Comparison of ENCODE assay signal across 8 mouse cellular contexts in the genomic region with DNA sequence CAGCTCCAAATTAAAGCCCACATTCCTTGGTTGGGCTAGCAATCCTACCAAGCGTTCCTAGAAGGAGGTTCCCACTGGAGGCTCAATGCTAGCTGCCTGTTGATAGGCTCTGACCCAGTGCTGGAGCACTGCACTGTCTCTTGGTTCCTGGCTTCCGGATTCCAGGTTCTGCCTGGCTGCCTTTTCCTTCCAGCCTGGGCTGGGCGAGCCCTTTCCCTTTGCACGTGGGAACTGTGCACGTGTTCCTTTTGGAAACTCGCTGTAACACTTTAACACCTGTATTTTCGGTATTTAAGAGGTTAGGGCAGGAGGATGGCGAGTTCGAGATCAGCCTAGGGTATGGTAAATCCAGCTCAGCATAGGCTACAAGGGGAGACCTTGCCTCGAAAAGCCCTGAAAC. TPM values are rescaled to one million over a fixed set of nuclear protein-coding genes. Genes with fewer than 3 reads are reported as not detected.
DNase-seq lines count a peak whose midpoint lies in the region; ATAC-seq and TF ChIP-seq lines count a peak whose summit lies in the region.

No protein-coding gene starts in this region.

- no peaks in the 10 kb centered on the region for H3K27me3 ChIP-seq in liver, adult 2 months (ENCODE audit: control insufficient read depth, insufficient read depth, low read length)
- no peaks in the 10 kb centered on the region for H3K27me3 ChIP-seq in forebrain, embryonic 10.5 days (ENCODE audit: poor library complexity, severe bottlenecking)
- no peaks in the 10 kb centered on the region for H3K27me3 ChIP-seq in hindbrain, embryonic 14.5 days (ENCODE audit: control insufficient read depth, insufficient read depth, low read length)
- no peaks in the 10 kb centered on the region for H3K27me3 ChIP-seq in liver, embryonic 13.5 days

- H3K36me3 ChIP-seq in liver, adult 2 months (ENCODE audit: control insufficient read depth, insufficient read depth, low read length), result no peaks in the 10 kb centered on the region
- H3K36me3 ChIP-seq in forebrain, embryonic 10.5 days (replicated peaks), result peaks cover 23% of the 10 kb centered on the region
- H3K36me3 ChIP-seq in hindbrain, embryonic 14.5 days (replicated peaks; ENCODE audit: control insufficient read depth, insufficient read depth), result 0 out of 2 replicates have a peak, but pooled peaks cover under 1% of the 10 kb centered on the region
- H3K36me3 ChIP-seq in liver, embryonic 13.5 days, result peaks cover 8% of the 10 kb centered on the region

- no peak for TF ChIP-seq POLR2A in liver, adult 2 months (IDR thresholded peaks at IDR 0.05; ENCODE audit: extremely low read depth, insufficient read depth, low read length)

- DNase-seq in liver, adult 2 months (ENCODE audit: extremely low read depth, low read depth, low spot score), result peak; percentile 91
- no peak for DNase-seq in liver
- no peak for DNase-seq in forebrain, embryonic 10.5 days (ENCODE audit: extremely low spot score, low spot score)
- no peak for DNase-seq in hindbrain, embryonic 14.5 days (ENCODE audit: low spot score)
- DNase-seq in liver, embryonic 13.5 days, result no peak
- DNase-seq in ovary, postnatal 14 days (ENCODE audit: low spot score), result peak; percentile 16
- no peak for DNase-seq in layer of hippocampus, postnatal 36 days
- DNase-seq in frontal cortex, postnatal 14 days (ENCODE audit: low spot score in 2 of 2), result no peak

- H3K9me3 ChIP-seq in forebrain, embryonic 10.5 days, result no peaks in the 10 kb centered on the region
- H3K9me3 ChIP-seq in hindbrain, embryonic 14.5 days (ENCODE audit: control insufficient read depth, low read length), result no peaks in the 10 kb centered on the region
- H3K9me3 ChIP-seq in liver, embryonic 13.5 days (replicated peaks), result no peaks in the 10 kb centered on the region

- ATAC-seq in hindbrain, embryonic 14.5 days (ENCODE audit: low FRiP score), result no peak
- no peak for ATAC-seq in liver, embryonic 13.5 days (ENCODE audit: low read depth)

- H3K4me1 ChIP-seq in liver, adult 2 months (ENCODE audit: control insufficient read depth, insufficient read depth, low read length), result peaks cover 16% of the 10 kb centered on the region
- peaks cover 28% of the 10 kb centered on the region for H3K4me1 ChIP-seq in forebrain, embryonic 10.5 days
- H3K4me1 ChIP-seq in hindbrain, embryonic 14.5 days (replicated peaks; ENCODE audit: control insufficient read depth, insufficient read depth, low read length), result peaks cover 21% of the 10 kb centered on the region
- H3K4me1 ChIP-seq in liver, embryonic 13.5 days (replicated peaks), result peaks cover 44% of the 10 kb centered on the region

- peaks cover 11% of the 10 kb centered on the region for H3K79me2 ChIP-seq in liver, adult 2 months (ENCODE audit: control insufficient read depth, insufficient read depth, low read length)

- no peak for TF ChIP-seq CTCF in liver, adult 2 months (IDR thresholded peaks at IDR 0.05; ENCODE audit: low read depth, low read length)

- no peak overlapping the region for H3K4me3 ChIP-seq in liver, adult 2 months (ENCODE audit: insufficient read depth, low read depth, low read length)
- H3K4me3 ChIP-seq in forebrain, embryonic 10.5 days, result peak overlapping the region; percentile 98
- no peak overlapping the region for H3K4me3 ChIP-seq in hindbrain, embryonic 14.5 days (replicated peaks; ENCODE audit: low read length)
- peak overlapping the region; percentile 96 for H3K4me3 ChIP-seq in liver, embryonic 13.5 days (replicated peaks)

- H3K9ac ChIP-seq in liver, adult 2 months (ENCODE audit: low read depth, low read length), result peak overlapping the region; percentile 71; the same call in 1 of the 2 replicates
- peak overlapping the region; percentile 58 for H3K9ac ChIP-seq in hindbrain, embryonic 14.5 days
- H3K9ac ChIP-seq in liver, embryonic 13.5 days, result peak overlapping the region; percentile 84

- WGBS in liver, adult 2 months, result 16% methylated on average over 10 of the region's 10 CpGs
- 79% methylated on average over 10 of the region's 10 CpGs for WGBS in forebrain, embryonic 10.5 days
- 64% methylated on average over 10 of the region's 10 CpGs for WGBS in hindbrain, embryonic 14.5 days
- WGBS in liver, embryonic 13.5 days (ENCODE audit: insufficient replicate concordance), result 64% methylated on average over 10 of the region's 10 CpGs

- H3K4me2 ChIP-seq in hindbrain, embryonic 14.5 days (replicated peaks), result peak overlapping the region; percentile 74
- H3K4me2 ChIP-seq in liver, embryonic 13.5 days, result peak overlapping the region; percentile 80

- peak overlapping the region; percentile 90 for H3K27ac ChIP-seq in liver, adult 2 months (replicated peaks; ENCODE audit: insufficient read depth, low read depth, low read length)
- peak overlapping the region; percentile 98 for H3K27ac ChIP-seq in forebrain, embryonic 10.5 days
- peak overlapping the region; percentile 79 for H3K27ac ChIP-seq in hindbrain, embryonic 14.5 days
- peak overlapping the region; percentile 93 for H3K27ac ChIP-seq in liver, embryonic 13.5 days

RNA-seq across cellular contexts. Expression of gene G3bp1, which starts 1.5 kb away (rescaled TPM):
- 15.7 and 19.5 TPM in 2 replicates for total RNA-seq in liver, adult 2 months (2014; rRNA removed)
- polyA plus RNA-seq in liver, adult 2 months (2012; rRNA removed), result 13.6 and 14.0 TPM in 2 replicates
- 292 TPM in 2 replicates for polyA plus RNA-seq in forebrain, embryonic 10.5 days (2016; fragmentation: Nextera tagmentation; extraction: Ambion mirVana)
- polyA plus RNA-seq in hindbrain, embryonic 14.5 days (2014; fragmentation: Nextera tagmentation; extraction: Ambion mirVana), result 99.5 and 102 TPM in 2 replicates
- 96.5 and 114 TPM in 2 replicates for polyA plus RNA-seq in liver, embryonic 13.5 days (2015; fragmentation: Nextera tagmentation; extraction: Ambion mirVana)
- total RNA-seq in layer of hippocampus, postnatal 36 days (2021), result 10 to 100 TPM; 34.1 to 36.8 TPM

RNA-seq across cellular contexts. Expression of gene Atox1, which starts 7.0 kb away (rescaled TPM):
- 220 and 227 TPM in 2 replicates for total RNA-seq in liver, adult 2 months (2014; rRNA removed)
- 358 and 464 TPM in 2 replicates for polyA plus RNA-seq in liver, adult 2 months (2012; rRNA removed)
- 215 and 218 TPM in 2 replicates for polyA plus RNA-seq in forebrain, embryonic 10.5 days (2016; fragmentation: Nextera tagmentation; extraction: Ambion mirVana)
- polyA plus RNA-seq in hindbrain, embryonic 14.5 days (2014; fragmentation: Nextera tagmentation; extraction: Ambion mirVana), result 259 and 340 TPM in 2 replicates
- polyA plus RNA-seq in liver, embryonic 13.5 days (2015; fragmentation: Nextera tagmentation; extraction: Ambion mirVana), result 184 and 205 TPM in 2 replicates
- total RNA-seq in layer of hippocampus, postnatal 36 days (2021), result 10 to 100 TPM; 83.8 to 93.7 TPM

RNA-seq across cellular contexts. Expression of gene Sparc, which starts 45.0 kb away (rescaled TPM):
- total RNA-seq in liver, adult 2 months (2014; rRNA removed), result 28.0 and 41.7 TPM in 2 replicates
- 110 and 128 TPM in 2 replicates for polyA plus RNA-seq in liver, adult 2 months (2012; rRNA removed)
- polyA plus RNA-seq in forebrain, embryonic 10.5 days (2016; fragmentation: Nextera tagmentation; extraction: Ambion mirVana), result 311 and 318 TPM in 2 replicates
- 532 and 583 TPM in 2 replicates for polyA plus RNA-seq in hindbrain, embryonic 14.5 days (2014; fragmentation: Nextera tagmentation; extraction: Ambion mirVana)
- polyA plus RNA-seq in liver, embryonic 13.5 days (2015; fragmentation: Nextera tagmentation; extraction: Ambion mirVana), result 150 and 155 TPM in 2 replicates
- 100 to 1,000 TPM; 312 to 317 TPM for total RNA-seq in layer of hippocampus, postnatal 36 days (2021)

Comparison
In these comparisons a context has a peak if more than half of its experiments do, and no peak if none do; other contexts are left out.
1. DNase-seq: peak in liver, adult 2 months (single experiment) and ovary, postnatal 14 days (single experiment); none in liver (single experiment), forebrain, embryonic 10.5 days (single experiment), hindbrain, embryonic 14.5 days (single experiment), liver, embryonic 13.5 days (single experiment), layer of hippocampus, postnatal 36 days (0 of 2) and frontal cortex, postnatal 14 days (0 of 2).
2. H3K4me3 ChIP-seq: peak in forebrain, embryonic 10.5 days (single experiment) and liver, embryonic 13.5 days (single experiment); none in liver, adult 2 months (single experiment) and hindbrain, embryonic 14.5 days (single experiment).
3. Peak in every context shown above with its lines, with median percentiles within 50 percentile points of each other: H3K27ac ChIP-seq and H3K9ac ChIP-seq.